Mouse (Mus musculus): ENCODE results near the gene Xpo5.

DNA sequence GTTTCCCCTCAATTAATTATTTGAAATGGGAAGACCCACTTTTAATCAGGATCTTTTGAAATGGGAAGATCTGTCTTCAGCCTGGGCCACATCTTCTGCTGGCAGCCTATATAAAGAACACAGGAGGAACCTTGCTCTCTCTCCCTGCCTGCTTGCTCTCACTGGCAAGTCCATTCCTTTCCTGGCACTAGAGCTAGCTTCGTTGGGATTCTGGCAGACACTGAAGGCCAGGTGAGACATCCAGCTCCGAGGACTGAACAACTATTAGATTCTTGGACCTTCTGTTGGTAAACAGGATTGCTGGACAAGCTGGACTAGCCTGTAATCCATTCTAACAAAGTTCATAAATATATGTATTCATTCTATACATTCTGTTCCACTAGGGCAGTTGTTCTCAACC lies 13.8 kb upstream of the Xpo5 start:
- TF ChIP-seq CTCF (IDR thresholded peaks at IDR 0.05; ENCODE audit: control insufficient read depth, insufficient read depth, low read length) (no peak), POLR2A (IDR thresholded peaks at IDR 0.05; ENCODE audit: borderline replicate concordance, control insufficient read depth, low read depth, low read length) (no peak)

Data from bone marrow, adult 2 months (tissue).